ENCODE assay signal across 20 mouse cellular contexts in the genomic region with DNA sequence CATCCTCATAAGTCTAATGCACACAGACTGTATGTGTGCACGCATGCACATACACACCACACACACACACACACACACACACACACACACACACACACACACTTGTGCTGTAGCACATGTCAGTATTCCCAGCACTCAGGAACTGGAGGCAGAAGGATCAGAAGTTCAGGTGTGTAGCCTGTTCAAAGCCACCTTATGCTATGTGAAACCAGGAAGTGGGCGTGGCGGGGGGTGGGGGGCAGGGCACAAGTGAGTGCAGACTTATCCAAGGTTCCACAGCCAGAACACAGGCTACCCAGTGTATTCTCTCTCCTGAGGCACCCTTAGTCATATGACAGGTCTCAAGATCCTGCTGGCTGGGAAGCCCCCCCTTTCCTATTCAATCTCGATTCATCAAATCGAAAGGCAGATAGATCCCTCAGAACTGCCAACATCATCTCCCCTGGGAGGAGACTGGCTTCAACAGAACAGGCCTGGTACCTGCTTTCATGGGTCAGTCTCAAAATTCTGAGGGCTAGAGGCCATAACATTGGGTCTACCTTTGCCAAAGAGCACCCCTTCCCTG. TPM values are rescaled to one million over a fixed set of nuclear protein-coding genes. Genes with fewer than 3 reads are reported as not detected.
DNase-seq lines count a peak whose midpoint lies in the region; ATAC-seq and TF ChIP-seq lines count a peak whose summit lies in the region.
"Had no signal": no experiment of that assay in that cellular context is flagged by ENCODE, and none has a peak within 500 bp of the region (broad histone marks: within the 10 kb centered on the region; RNA-seq: fewer than 3 reads in every experiment).

No protein-coding gene starts in this region.

- no peak for TF ChIP-seq CTCF in heart, postnatal 0 days (IDR thresholded peaks at IDR 0.05; ENCODE audit: low read depth)
- TF ChIP-seq CTCF in lung, postnatal 0 days (IDR thresholded peaks at IDR 0.05): no peak
- TF ChIP-seq CTCF in lung, adult 2 months (IDR thresholded peaks at IDR 0.05; ENCODE audit: insufficient read depth, low read length): no peak

- no peaks in the 10 kb centered on the region for H3K27me3 ChIP-seq in heart, postnatal 0 days (ENCODE audit: control insufficient read depth, insufficient read depth, low read length)
- H3K27me3 ChIP-seq in lung, postnatal 0 days (replicated peaks; ENCODE audit: insufficient read depth, low read length): no peaks in the 10 kb centered on the region
- peaks cover 40% of the 10 kb centered on the region for H3K27me3 ChIP-seq in hindbrain, embryonic 12.5 days

- H3K9me3 ChIP-seq in heart, postnatal 0 days (replicated peaks; ENCODE audit: control insufficient read depth, low read length): no peaks in the 10 kb centered on the region
- H3K9me3 ChIP-seq in lung, postnatal 0 days (ENCODE audit: low read length): no peaks in the 10 kb centered on the region
- no peaks in the 10 kb centered on the region for H3K9me3 ChIP-seq in hindbrain, embryonic 12.5 days (replicated peaks)
- H3K9me3 ChIP-seq: forebrain, embryonic 13.5 days had no signal

- H3K4me2 ChIP-seq in heart, postnatal 0 days (ENCODE audit: low read depth, low read length): no peak overlapping the region
- no peak overlapping the region for H3K4me2 ChIP-seq in lung, postnatal 0 days (replicated peaks; ENCODE audit: low read depth, low read length)
- no peak overlapping the region for H3K4me2 ChIP-seq in hindbrain, embryonic 12.5 days (replicated peaks)
- H3K4me2 ChIP-seq: forebrain, embryonic 13.5 days; hindbrain, embryonic 14.5 days had no signal

- peaks cover 43% of the 10 kb centered on the region for H3K4me1 ChIP-seq in heart, postnatal 0 days (ENCODE audit: control insufficient read depth, insufficient read depth)
- H3K4me1 ChIP-seq in lung, postnatal 0 days (ENCODE audit: insufficient read depth, low read depth, low read length): peaks cover 52% of the 10 kb centered on the region
- H3K4me1 ChIP-seq in lung, adult 2 months (ENCODE audit: control insufficient read depth, insufficient read depth, low read length): peaks cover 45% of the 10 kb centered on the region
- peaks cover 30% of the 10 kb centered on the region for H3K4me1 ChIP-seq in brown adipose tissue, adult 24 weeks (ENCODE audit: control insufficient read depth, insufficient read depth, insufficient read length, low read length)
- H3K4me1 ChIP-seq in hindbrain, embryonic 12.5 days: peaks cover 39% of the 10 kb centered on the region

- no peak for TF ChIP-seq EP300 in heart, postnatal 0 days (IDR thresholded peaks at IDR 0.05; ENCODE audit: low read depth)
- 0 out of 2 replicates have a peak, but pooled peaks have one; percentile 13 for TF ChIP-seq EP300 in lung, postnatal 0 days (IDR thresholded peaks at IDR 0.05)

- no peaks in the 10 kb centered on the region for H3K36me3 ChIP-seq in heart, postnatal 0 days (replicated peaks; ENCODE audit: control insufficient read depth, insufficient read depth, low read length)
- no peaks in the 10 kb centered on the region for H3K36me3 ChIP-seq in lung, postnatal 0 days (ENCODE audit: insufficient read depth, low read length)
- H3K36me3 ChIP-seq in hindbrain, embryonic 12.5 days: no peaks in the 10 kb centered on the region

- no peak overlapping the region for H3K9ac ChIP-seq in heart, postnatal 0 days (replicated peaks; ENCODE audit: low read depth, low read length)
- H3K9ac ChIP-seq in lung, postnatal 0 days (replicated peaks; ENCODE audit: low read depth): no peak overlapping the region
- no peak overlapping the region for H3K9ac ChIP-seq in hindbrain, embryonic 12.5 days
- H3K9ac ChIP-seq: forebrain, embryonic 13.5 days; hindbrain, embryonic 14.5 days had no signal

- WGBS in heart, postnatal 0 days: 73% methylated on average over 5 of the region's 5 CpGs
- WGBS in lung, postnatal 0 days: 61% methylated on average over 5 of the region's 5 CpGs
- 45% methylated on average over 5 of the region's 5 CpGs for WGBS in lung, adult 2 months
- WGBS in hindbrain, embryonic 12.5 days: 73% methylated on average over 5 of the region's 5 CpGs

- no peak for ATAC-seq in heart, postnatal 0 days (ENCODE audit: insufficient read depth, low read depth)
- no peak for ATAC-seq in lung, postnatal 0 days
- ATAC-seq in hindbrain, embryonic 12.5 days (ENCODE audit: low FRiP score): no peak
- ATAC-seq: forebrain, embryonic 13.5 days had no signal

- no peak overlapping the region for H3K4me3 ChIP-seq in heart, postnatal 0 days (ENCODE audit: low read depth, low read length)
- H3K4me3 ChIP-seq in lung, postnatal 0 days (ENCODE audit: low read depth, low read length): no peak overlapping the region
- H3K4me3 ChIP-seq in lung, adult 2 months (replicated peaks; ENCODE audit: extremely low read depth, low read depth, low read length): no peak overlapping the region
- no peak overlapping the region for H3K4me3 ChIP-seq in brown adipose tissue, adult 24 weeks (ENCODE audit: insufficient read depth, low read depth, low read length)
- H3K4me3 ChIP-seq in hindbrain, embryonic 12.5 days: no peak overlapping the region
- H3K4me3 ChIP-seq: forebrain, embryonic 13.5 days had no signal

- no peak for DNase-seq in heart, postnatal 0 days (ENCODE audit: low spot score)
- DNase-seq in heart, postnatal 10 days: no peak
- no peak for DNase-seq in lung, postnatal 0 days (ENCODE audit: low spot score)
- no peak for DNase-seq in lung, adult 2 months
- DNase-seq in layer of hippocampus, adult 11-12 months (ENCODE audit: low spot score): no peak
- DNase-seq: cerebellum, adult 9-11 months had no signal

- no peak for TF ChIP-seq POLR2A in lung, adult 2 months (IDR thresholded peaks at IDR 0.05; ENCODE audit: borderline replicate concordance, extremely low read depth, low read depth, low read length)

- H3K27ac ChIP-seq in heart, postnatal 0 days (ENCODE audit: low read depth): peak overlapping the region; percentile 72; the same call in 1 of the 2 replicates
- peak overlapping the region; percentile 93 for H3K27ac ChIP-seq in lung, postnatal 0 days (ENCODE audit: low read length)
- peak overlapping the region; percentile 98 for H3K27ac ChIP-seq in brown adipose tissue, adult 24 weeks (replicated peaks; ENCODE audit: low read depth, low read length)
- no peak overlapping the region for H3K27ac ChIP-seq in hindbrain, embryonic 12.5 days
- H3K27ac ChIP-seq: forebrain, embryonic 13.5 days; hindbrain, embryonic 14.5 days had no signal

- intact Hi-C loops in heart, postnatal 10 days (cut with DNase I): no loop called here

RNA-seq across cellular contexts. Expression of gene Tinagl1, which starts 1.3 kb away (rescaled TPM):
- total RNA-seq in heart, postnatal 0 days (2014; rRNA removed; ENCODE audit: low replicate concordance): 128 and 168 TPM in 2 replicates
- polyA plus RNA-seq in heart, postnatal 0 days (2015; fragmentation: Nextera tagmentation; extraction: Ambion mirVana): 56.1 and 61.3 TPM in 2 replicates
- total RNA-seq in heart, postnatal 10 days (2021): 10 to 100 TPM; 64.6 to 83.6 TPM
- polyA plus RNA-seq in lung, postnatal 0 days (2015; fragmentation: Nextera tagmentation; extraction: Ambion mirVana): 213 and 288 TPM in 2 replicates
- polyA plus RNA-seq in lung, adult 2 months (2012; rRNA removed): 134 and 222 TPM in 2 replicates
- 30.1 and 32.4 TPM in 2 replicates for polyA plus RNA-seq in brown adipose tissue, adult 24 weeks (2012; ENCODE audit: insufficient read depth, insufficient read length, missing spikeins)
- 10.6 and 11.0 TPM in 2 replicates for polyA plus RNA-seq in hindbrain, embryonic 12.5 days (2016; fragmentation: Nextera tagmentation; extraction: Ambion mirVana)

RNA-seq across cellular contexts. Expression of gene Hcrtr1, which starts 37.1 kb away (rescaled TPM):
- total RNA-seq in heart, postnatal 0 days (2014; rRNA removed; ENCODE audit: low replicate concordance): not detected in 2 replicates
- not detected in 2 replicates for polyA plus RNA-seq in heart, postnatal 0 days (2015; fragmentation: Nextera tagmentation; extraction: Ambion mirVana)
- total RNA-seq in heart, postnatal 10 days (2021): not detected
- 0.08 and 0.18 TPM in 2 replicates for polyA plus RNA-seq in lung, postnatal 0 days (2015; fragmentation: Nextera tagmentation; extraction: Ambion mirVana)
- polyA plus RNA-seq in lung, adult 2 months (2012; rRNA removed): 0.19 and 0.66 TPM in 2 replicates
- not detected in 2 replicates for polyA plus RNA-seq in brown adipose tissue, adult 24 weeks (2012; ENCODE audit: insufficient read depth, insufficient read length, missing spikeins)
- 1.0 and 1.3 TPM in 2 replicates for polyA plus RNA-seq in hindbrain, embryonic 12.5 days (2016; fragmentation: Nextera tagmentation; extraction: Ambion mirVana)
- total RNA-seq: gastrocnemius, postnatal 4 days; liver, adult 2 months had no signal
- polyA plus RNA-seq: forebrain, embryonic 13.5 days had no signal

RNA-seq across cellular contexts. Expression of gene Gm853, which starts 46.0 kb away (rescaled TPM):
- total RNA-seq in heart, postnatal 0 days (2014; rRNA removed; ENCODE audit: low replicate concordance): not detected in 2 replicates
- not detected in 2 replicates for polyA plus RNA-seq in heart, postnatal 0 days (2015; fragmentation: Nextera tagmentation; extraction: Ambion mirVana)
- total RNA-seq in heart, postnatal 10 days (2021): not detected
- not detected in 2 replicates for polyA plus RNA-seq in lung, postnatal 0 days (2015; fragmentation: Nextera tagmentation; extraction: Ambion mirVana)
- polyA plus RNA-seq in lung, adult 2 months (2012; rRNA removed): not detected in 2 replicates
- not detected in 2 replicates for polyA plus RNA-seq in brown adipose tissue, adult 24 weeks (2012; ENCODE audit: insufficient read depth, insufficient read length, missing spikeins)
- 1.1 and 1.4 TPM in 2 replicates for polyA plus RNA-seq in hindbrain, embryonic 12.5 days (2016; fragmentation: Nextera tagmentation; extraction: Ambion mirVana)
- total RNA-seq: adrenal gland, postnatal 4 days; gastrocnemius, postnatal 4 days; layer of hippocampus, postnatal 25 days; left cerebral cortex, postnatal 36 days; liver, adult 2 months had no signal
- polyA plus RNA-seq: embryonic facial prominence, embryonic 14.5 days; forebrain, embryonic 13.5 days; heart, embryonic 14.5 days; large intestine, adult 2 months; liver, adult 2 months; neural tube, embryonic 11.5 days; stomach, embryonic 14.5 days had no signal
